Mouse (Mus musculus) kidney, postnatal 0 days (tissue): ENCODE results near the gene Erbin. TPM values are rescaled to one million over a fixed set of nuclear protein-coding genes. Genes with fewer than 3 reads are reported as not detected.

Experiments
- ATAC-seq: fragments of 200-750 bp; cut with Nextera tagmentation; replicated peaks from 2 replicates; pipeline ENCODE4 v1.8.0; 2017; ENCODE audit warnings: low read depth, moderate number of reproducible peaks, moderate TSS enrichment, moderate library complexity; ENCODE audit not compliant: low FRiP score
- DNase-seq: peaks from one replicate; pipeline ENCODE4 v3.0.0-alpha.2; 2016; ENCODE audit warnings: low spot score
- H3K27ac ChIP-seq: fragments of 300-500 bp; sonication (generic); 2 replicates; pipeline ENCODE4 v1.5.1; 2014; ENCODE audit warnings: mild to moderate bottlenecking
- H3K27me3 ChIP-seq: fragments of 300-500 bp; sonication (generic); 2 replicates; pipeline ENCODE4 v1.6.1; 2014; ENCODE audit warnings: low read length, mixed read lengths; ENCODE audit not compliant: insufficient read depth
- H3K36me3 ChIP-seq: fragments of 300-500 bp; sonication (generic); 2 replicates; pipeline ENCODE4 v1.6.1; 2014; ENCODE audit warnings: low read length, mixed read lengths; ENCODE audit not compliant: insufficient read depth
- H3K4me1 ChIP-seq: fragments of 300-500 bp; sonication (generic); replicated peaks from 2 replicates; pipeline ENCODE4 v1.6.1; 2014; ENCODE audit warnings: antibody characterized with exemption, low read length, mixed read lengths; ENCODE audit not compliant: insufficient read depth
- H3K4me2 ChIP-seq: fragments of 300-500 bp; sonication (generic); 2 replicates; pipeline ENCODE4 v1.6.1; 2014; ENCODE audit warnings: mild to moderate bottlenecking, low read length, moderate library complexity, mixed read lengths
- H3K4me3 ChIP-seq: fragments of 300-500 bp; sonication (generic); replicated peaks from 2 replicates; pipeline ENCODE4 v1.5.1; 2014; ENCODE audit warnings: low read depth, low read length
- H3K9ac ChIP-seq: fragments of 300-500 bp; sonication (generic); 2 replicates; pipeline ENCODE4 v1.6.1; 2014; ENCODE audit warnings: low read depth, low read length
- H3K9me3 ChIP-seq: fragments of 300-500 bp; sonication (generic); replicated peaks from 2 replicates; pipeline ENCODE4 v1.6.1; 2016; ENCODE audit warnings: low read length, inconsistent platforms, mixed read lengths
- CTCF ChIP-seq: IDR thresholded peaks from 2 replicates; pipeline ENCODE4 v1.5.1; 2016; ENCODE audit warnings: antibody characterized with exemption, low read depth, mild to moderate bottlenecking, moderate library complexity
- WGBS: fragments of 180-500 bp; shearing (Covaris S2); extraction: QIAGEN DNeasy Blood & Tissue Kit; methylation state at CpG from one replicate; pipeline ENCODE4 v1.1.7; 2014; 5-methylcytosine and 5-hydroxymethylcytosine counted together
- polyA plus RNA-seq: library from polyadenylated mRNA; unstranded; fragments of >200 nt; fragmentation: Nextera tagmentation; extraction: Ambion mirVana; gene quantifications from 2 replicates; pipeline ENCODE4 v1.2.1, GENCODE M21; 2015

The Erbin gene
- polyA plus RNA-seq, 1 experiment from 2014 or later: 25.9 TPM

- H3K27me3 ChIP-seq: no peaks in the 10 kb centered on the region
- H3K9ac ChIP-seq: no peak overlapping the region
- no peak overlapping the region for H3K27ac ChIP-seq
- no peak overlapping the region for H3K4me2 ChIP-seq
- WGBS: 62% methylated on average over 8 of the region's 8 CpGs
- ATAC-seq (no peak), DNase-seq (no peak)
- H3K36me3 ChIP-seq: no peaks in the 10 kb centered on the region
- no peaks in the 10 kb centered on the region for H3K9me3 ChIP-seq
- 0 out of 2 replicates have a peak, but pooled peaks cover 12% of the 10 kb centered on the region for H3K4me1 ChIP-seq
- no peak overlapping the region for H3K4me3 ChIP-seq
- TF ChIP-seq CTCF: no peak
These were observed 143.2 kb downstream of the Erbin start for GRCm38 (mm10) chr13:103777126-103777525.

GRCm38 (mm10) chr13:103774119-103774757, 146.1 kb downstream of the Erbin start, which contains the start of gene Srek1:
TSS of gene Srek1 (minus strand) at chr13:103774608.
- under 1% methylated on average over 80 of the region's 81 CpGs for WGBS
- Histone ChIP-seq H3K9me3 (no peaks in the 10 kb centered on the region), H3K4me2 (peak within 1 kb of the TSS; percentile 56), H3K9ac (peak within 1 kb of the TSS; percentile 91), H3K4me3 (peak within 1 kb of the TSS; percentile 83), H3K27me3 (no peaks in the 10 kb centered on the region), H3K36me3 (0 out of 2 replicates have a peak, but pooled peaks cover under 1% of the 10 kb centered on the region), H3K4me1 (0 out of 2 replicates have a peak, but pooled peaks cover 12% of the 10 kb centered on the region), H3K27ac (peak within 1 kb of the TSS; percentile 99)
- no peak for TF ChIP-seq CTCF
- peak; percentile 96 for DNase-seq
- peak; percentile 96 for ATAC-seq

- Histone ChIP-seq H3K27ac (peak overlapping the region; percentile 99), H3K4me3 (peak overlapping the region; percentile 83), H3K9ac (peak overlapping the region; percentile 91), H3K4me1 (0 out of 2 replicates have a peak, but pooled peaks cover 12% of the 10 kb centered on the region), H3K27me3 (no peaks in the 10 kb centered on the region), H3K4me2 (peak overlapping the region; percentile 56), H3K36me3 (0 out of 2 replicates have a peak, but pooled peaks cover 4% of the 10 kb centered on the region), H3K9me3 (no peaks in the 10 kb centered on the region)
- TF ChIP-seq CTCF: no peak
- DNase-seq: peak; percentile 85
- WGBS: 1% methylated on average over 36 of the region's 36 CpGs
- peak; percentile 55 for ATAC-seq
These were observed 146.8 kb downstream of the Erbin start for GRCm38 (mm10) chr13:103773407-103774118.

- 43% methylated on average over 5 of the region's 5 CpGs for WGBS
- no peak for DNase-seq
These were observed 147.4 kb downstream of the Erbin start for GRCm38 (mm10) chr13:103772917-103773316.

GRCm38 (mm10) chr13:103770821-103771220, 149.5 kb downstream of the Erbin start:
- 0 out of 2 replicates have a peak, but pooled peaks cover 12% of the 10 kb centered on the region for H3K4me1 ChIP-seq
- H3K4me3 ChIP-seq: no peak overlapping the region
- H3K4me2 ChIP-seq: no peak overlapping the region
- TF ChIP-seq CTCF: no peak
- H3K27me3 ChIP-seq: no peaks in the 10 kb centered on the region
- no peak overlapping the region for H3K9ac ChIP-seq
- peaks cover 9% of the 10 kb centered on the region for H3K36me3 ChIP-seq
- no peaks in the 10 kb centered on the region for H3K9me3 ChIP-seq
- no peak for DNase-seq
- no peak for ATAC-seq
- H3K27ac ChIP-seq: no peak overlapping the region

More at GRCm38 (mm10) chr13:103772917-103773316, 147.4 kb downstream of the Erbin start:
- Histone ChIP-seq H3K27me3 (no peaks in the 10 kb centered on the region), H3K9ac (peak overlapping the region; percentile 91; the same call in 1 of the 2 replicates), H3K4me2 (peak overlapping the region; percentile 56), H3K36me3 (0 out of 2 replicates have a peak, but pooled peaks cover 4% of the 10 kb centered on the region), H3K4me3 (peak overlapping the region; percentile 83), H3K9me3 (no peaks in the 10 kb centered on the region), H3K27ac (no peak overlapping the region), H3K4me1 (0 out of 2 replicates have a peak, but pooled peaks cover 12% of the 10 kb centered on the region)
- ATAC-seq: no peak
- TF ChIP-seq CTCF: peak; percentile 10; the same call in 1 of the 2 replicates

Other genes with a start within 250 kb of the Erbin start
- gene Srek1, start 145.9 kb downstream of the Erbin start, polyA plus RNA-seq: 46.3 and 55.2 TPM in 2 replicates
- gene Nln, start 189.1 kb upstream of the Erbin start, polyA plus RNA-seq: 13.5 and 15.2 TPM in 2 replicates
- 5.6 and 5.9 TPM in 2 replicates for gene Sgtb, start 189.2 kb upstream of the Erbin start, polyA plus RNA-seq